Mouse (Mus musculus) C2C12 (cell line): Measurements from ENCODE around the gene Rnf41.

Experiments
- CEBPB ChIP-seq: IDR thresholded peaks from one replicate; pipeline ENCODE4 v1.6.1; 2011; ENCODE audit warnings: low read depth, mild to moderate bottlenecking, control low read depth, moderate library complexity
- CTCF ChIP-seq: IDR thresholded peaks from one replicate; pipeline ENCODE4 v1.5.1; 2011; ENCODE audit not compliant: control insufficient read depth, insufficient read depth, insufficient read length
- FOSL1 ChIP-seq: IDR thresholded peaks from one replicate; pipeline ENCODE4 v1.8.0; 2011; ENCODE audit warnings: mild to moderate bottlenecking, low read length; ENCODE audit not compliant: poor library complexity, insufficient read depth, severe bottlenecking
- MAX ChIP-seq: IDR thresholded peaks from one replicate; pipeline ENCODE4 v1.6.1; 2011; ENCODE audit warnings: mild to moderate bottlenecking, control low read depth
- MYOD1 ChIP-seq: IDR thresholded peaks from one replicate; pipeline ENCODE4 v1.6.1; 2011; ENCODE audit warnings: low read depth; ENCODE audit not compliant: control insufficient read depth, insufficient read length
- MYOG ChIP-seq: IDR thresholded peaks from one replicate; pipeline ENCODE4 v1.6.1; 2011; ENCODE audit not compliant: control insufficient read depth, insufficient read length; ENCODE audit errors: extremely low read depth
- USF1 ChIP-seq: IDR thresholded peaks from one replicate; pipeline ENCODE4 v1.6.1; 2011; ENCODE audit warnings: low read depth, mild to moderate bottlenecking, control low read depth, moderate library complexity

DNA sequence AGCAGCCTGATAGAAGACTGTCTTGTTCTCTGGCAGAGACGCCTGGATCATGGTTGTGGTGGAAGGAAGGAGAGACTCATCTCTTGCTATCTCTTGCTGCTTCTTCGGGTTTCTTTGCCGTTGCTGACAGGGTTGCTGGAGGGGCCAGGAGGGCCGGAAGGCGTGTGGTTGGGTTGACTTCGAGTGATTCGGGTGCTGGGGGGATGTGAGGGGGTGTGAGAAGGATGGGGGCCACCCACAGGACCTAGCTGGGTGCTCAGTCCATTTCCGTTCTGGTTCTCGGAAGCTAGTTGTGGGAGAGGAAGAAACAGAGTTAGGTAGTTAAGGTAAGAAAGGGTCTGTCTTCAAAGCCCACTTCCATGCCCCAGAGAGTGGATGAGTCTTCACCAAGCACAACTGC is 9.8 kb upstream of the Rnf41 start:
- TF ChIP-seq CTCF, result no peak
- no peak for TF ChIP-seq CEBPB
- no peak for TF ChIP-seq MYOG
- no peak for TF ChIP-seq MAX
- no peak for TF ChIP-seq USF1
- TF ChIP-seq MYOD1, result no peak
- TF ChIP-seq FOSL1, result no peak
